Mouse (Mus musculus): ENCODE data around the gene Emc8. TPM values are rescaled to one million over a fixed set of nuclear protein-coding genes. Genes with fewer than 3 reads are reported as not detected.

Gene Emc8
- polyA plus RNA-seq, 1 experiment: 122 TPM

DNA sequence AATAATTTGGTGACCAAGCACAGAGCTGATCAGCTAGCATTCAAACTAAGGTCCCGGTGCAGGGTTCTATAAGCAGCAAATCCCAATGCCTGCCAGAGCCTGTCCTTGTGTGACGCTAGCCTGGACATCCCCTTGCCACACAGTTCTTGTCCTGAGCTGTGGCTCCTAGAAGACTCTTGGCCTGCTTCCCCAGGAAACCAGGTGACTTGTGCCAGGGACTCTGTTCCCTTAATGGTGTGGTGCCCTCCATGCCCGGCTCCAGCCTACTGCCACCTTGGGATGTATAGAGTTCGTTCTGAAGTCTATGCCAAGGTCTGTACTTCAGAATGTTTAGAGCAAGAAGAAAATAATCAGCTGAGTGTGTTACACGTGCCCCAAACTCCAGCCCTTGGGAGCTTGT is 18.2 kb upstream of the Emc8 start:
- Histone ChIP-seq H3K27me3 (ENCODE audit: control insufficient read depth, insufficient read depth, insufficient read length) (peaks cover 41% of the 10 kb centered on the region), H3K4me3 (no peak overlapping the region), H3ac (ENCODE audit: control insufficient read depth, insufficient read length) (no peak overlapping the region), H3K4me2 (ENCODE audit: low read depth) (no peak overlapping the region), H3K79me2 (ENCODE audit: control insufficient read depth, insufficient read depth) (no peaks in the 10 kb centered on the region), H3K36me3 (ENCODE audit: control insufficient read depth, insufficient read depth) (no peaks in the 10 kb centered on the region)
- TF ChIP-seq POLR2A (IDR thresholded peaks at IDR 0.05; ENCODE audit: insufficient read length, low read depth) (no peak), MYOG (IDR thresholded peaks at IDR 0.05; ENCODE audit: control insufficient read depth in 1 of 3, insufficient read depth in 1 of 3, insufficient read length in 2 of 3, low read depth in 2 of 3) (no peak), E2F4 (IDR thresholded peaks at IDR 0.05; ENCODE audit: insufficient read depth) (no peak), MYOD1 (IDR thresholded peaks at IDR 0.05; ENCODE audit: control insufficient read depth in 1 of 3, insufficient read length in 2 of 3, low read depth in 2 of 3) (no peak), MAX (IDR thresholded peaks at IDR 0.05; ENCODE audit: low read depth) (no peak), USF1 (IDR thresholded peaks at IDR 0.05; ENCODE audit: low read depth) (no peak), POLR2AphosphoS2 (IDR thresholded peaks at IDR 0.05; ENCODE audit: insufficient read length, low read depth) (no peak), REST (IDR thresholded peaks at IDR 0.05; ENCODE audit: insufficient read depth, insufficient read length) (no peak), TCF12 (IDR thresholded peaks at IDR 0.05; ENCODE audit: insufficient read depth, poor library complexity, severe bottlenecking) (no peak), TCF3 (IDR thresholded peaks at IDR 0.05; ENCODE audit: insufficient read length, low read depth) (no peak), CEBPB (IDR thresholded peaks at IDR 0.05; ENCODE audit: insufficient read depth, poor library complexity, severe bottlenecking) (no peak), SRF (IDR thresholded peaks at IDR 0.05; ENCODE audit: control insufficient read depth, insufficient read length, low read depth) (no peak)

DNA sequence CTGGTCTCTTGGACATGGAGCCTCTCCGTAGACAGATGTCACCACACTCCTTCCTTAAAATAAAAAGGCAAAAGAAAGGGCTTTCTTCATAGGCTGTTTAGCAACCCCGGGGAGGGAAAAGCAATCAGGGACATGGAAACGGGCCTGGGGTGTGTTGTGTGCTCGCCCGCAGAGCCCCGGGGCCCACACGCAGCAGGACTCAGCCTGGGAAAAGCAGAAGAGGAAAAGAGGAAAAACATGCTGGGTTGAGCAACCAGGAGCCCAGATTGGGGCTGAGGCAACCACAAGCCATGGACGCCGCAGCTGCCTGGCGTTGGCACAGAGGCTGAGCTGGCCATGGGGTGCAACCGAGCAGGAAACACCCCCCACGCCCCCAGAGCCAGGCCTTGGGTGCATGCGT is 17.7 kb upstream of the Emc8 start:
- H3ac ChIP-seq (ENCODE audit: control insufficient read depth, insufficient read length): no peak overlapping the region
- no peak overlapping the region for H3K4me2 ChIP-seq (ENCODE audit: low read depth)
- H3K36me3 ChIP-seq (ENCODE audit: control insufficient read depth, insufficient read depth): no peaks in the 10 kb centered on the region
- TF ChIP-seq MAX (IDR thresholded peaks at IDR 0.05; ENCODE audit: low read depth): no peak
- TF ChIP-seq E2F4 (IDR thresholded peaks at IDR 0.05; ENCODE audit: insufficient read depth): no peak
- TF ChIP-seq USF1 (IDR thresholded peaks at IDR 0.05; ENCODE audit: low read depth): no peak
- no peak for TF ChIP-seq POLR2A (IDR thresholded peaks at IDR 0.05; ENCODE audit: insufficient read length, low read depth)
- TF ChIP-seq SRF (IDR thresholded peaks at IDR 0.05; ENCODE audit: control insufficient read depth, insufficient read length, low read depth): no peak
- TF ChIP-seq MYOG (IDR thresholded peaks at IDR 0.05; ENCODE audit: control insufficient read depth in 1 of 3, insufficient read depth in 1 of 3, insufficient read length in 2 of 3, low read depth in 2 of 3): peak in 1 of 3 experiments; percentile 38
- no peak overlapping the region for H3K4me3 ChIP-seq
- H3K27me3 ChIP-seq (ENCODE audit: control insufficient read depth, insufficient read depth, insufficient read length): peaks cover 41% of the 10 kb centered on the region
- H3K79me2 ChIP-seq (ENCODE audit: control insufficient read depth, insufficient read depth): no peaks in the 10 kb centered on the region

DNA sequence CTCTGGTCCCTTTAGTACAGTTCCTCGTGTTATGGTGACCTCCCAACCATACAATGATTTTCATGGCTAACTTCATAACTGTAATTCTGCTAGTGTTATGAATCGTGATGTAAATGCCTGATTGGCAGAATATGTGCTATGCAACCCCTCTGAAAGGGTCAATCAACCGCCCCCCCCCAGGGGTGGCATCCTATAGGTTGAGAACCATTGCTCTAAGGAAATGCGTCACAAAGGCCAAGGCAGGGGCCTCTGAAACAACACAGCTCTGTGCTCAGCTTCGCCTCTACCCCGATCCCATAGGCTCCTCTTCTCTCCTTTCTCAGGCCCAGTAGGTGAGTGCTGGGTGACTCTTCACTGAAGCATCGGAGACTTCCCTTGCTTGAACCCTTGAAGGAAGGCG is 17.2 kb upstream of the Emc8 start:
- H3ac ChIP-seq (ENCODE audit: control insufficient read depth, insufficient read length): no peak overlapping the region
- TF ChIP-seq USF1 (IDR thresholded peaks at IDR 0.05; ENCODE audit: low read depth) (no peak), CEBPB (IDR thresholded peaks at IDR 0.05; ENCODE audit: insufficient read depth, poor library complexity, severe bottlenecking) (no peak), POLR2AphosphoS2 (IDR thresholded peaks at IDR 0.05; ENCODE audit: insufficient read length, low read depth) (no peak), SRF (IDR thresholded peaks at IDR 0.05; ENCODE audit: control insufficient read depth, insufficient read length, low read depth) (no peak), MYOG (IDR thresholded peaks at IDR 0.05; ENCODE audit: control insufficient read depth in 1 of 3, insufficient read depth in 1 of 3, insufficient read length in 2 of 3, low read depth in 2 of 3) (no peak), POLR2A (IDR thresholded peaks at IDR 0.05; ENCODE audit: insufficient read length, low read depth) (no peak), MAX (IDR thresholded peaks at IDR 0.05; ENCODE audit: low read depth) (no peak), TCF12 (IDR thresholded peaks at IDR 0.05; ENCODE audit: insufficient read depth, poor library complexity, severe bottlenecking) (no peak), REST (IDR thresholded peaks at IDR 0.05; ENCODE audit: insufficient read depth, insufficient read length) (no peak), TCF3 (IDR thresholded peaks at IDR 0.05; ENCODE audit: insufficient read length, low read depth) (no peak), E2F4 (IDR thresholded peaks at IDR 0.05; ENCODE audit: insufficient read depth) (no peak), MYOD1 (IDR thresholded peaks at IDR 0.05; ENCODE audit: control insufficient read depth in 1 of 3, insufficient read length in 2 of 3, low read depth in 2 of 3) (no peak)
- peaks cover 40% of the 10 kb centered on the region for H3K27me3 ChIP-seq (ENCODE audit: control insufficient read depth, insufficient read depth, insufficient read length)
- H3K79me2 ChIP-seq (ENCODE audit: control insufficient read depth, insufficient read depth): no peaks in the 10 kb centered on the region
- no peak overlapping the region for H3K4me3 ChIP-seq
- H3K36me3 ChIP-seq (ENCODE audit: control insufficient read depth, insufficient read depth): no peaks in the 10 kb centered on the region
- H3K4me2 ChIP-seq (ENCODE audit: low read depth): no peak overlapping the region

DNA sequence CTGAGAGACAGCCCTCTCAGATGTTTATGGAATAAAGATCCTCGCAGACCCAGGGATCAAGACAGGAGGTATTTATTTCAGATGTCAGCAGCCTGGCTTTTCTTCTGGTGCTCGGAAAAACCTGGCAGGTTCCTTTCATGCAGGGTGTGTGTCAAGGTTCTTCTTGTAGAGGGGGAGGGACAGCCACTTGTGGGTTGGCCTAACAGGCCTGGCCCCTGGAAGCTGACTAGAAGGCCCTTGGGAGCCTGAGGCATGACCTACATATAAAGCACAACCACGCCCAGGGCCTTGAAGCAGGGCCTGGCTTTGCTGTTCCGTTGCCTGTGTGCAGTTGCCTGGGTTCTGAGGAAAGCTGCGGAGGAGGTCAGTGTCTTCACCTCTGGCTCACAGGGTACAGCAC is 16.7 kb upstream of the Emc8 start:
- Histone ChIP-seq H3ac (ENCODE audit: control insufficient read depth, insufficient read length) (no peak overlapping the region), H3K4me2 (ENCODE audit: low read depth) (no peak overlapping the region), H3K27me3 (ENCODE audit: control insufficient read depth, insufficient read depth, insufficient read length) (peaks cover 36% of the 10 kb centered on the region), H3K36me3 (ENCODE audit: control insufficient read depth, insufficient read depth) (no peaks in the 10 kb centered on the region), H3K79me2 (ENCODE audit: control insufficient read depth, insufficient read depth) (no peaks in the 10 kb centered on the region), H3K4me3 (no peak overlapping the region)
- no peak for TF ChIP-seq POLR2AphosphoS2 (IDR thresholded peaks at IDR 0.05; ENCODE audit: insufficient read length, low read depth)
- no peak for TF ChIP-seq USF1 (IDR thresholded peaks at IDR 0.05; ENCODE audit: low read depth)
- TF ChIP-seq REST (IDR thresholded peaks at IDR 0.05; ENCODE audit: insufficient read depth, insufficient read length): no peak
- no peak for TF ChIP-seq SRF (IDR thresholded peaks at IDR 0.05; ENCODE audit: control insufficient read depth, insufficient read length, low read depth)
- TF ChIP-seq TCF3 (IDR thresholded peaks at IDR 0.05; ENCODE audit: insufficient read length, low read depth): no peak
- TF ChIP-seq E2F4 (IDR thresholded peaks at IDR 0.05; ENCODE audit: insufficient read depth): no peak
- no peak for TF ChIP-seq MYOD1 (IDR thresholded peaks at IDR 0.05; ENCODE audit: control insufficient read depth in 1 of 3, insufficient read length in 2 of 3, low read depth in 2 of 3)
- no peak for TF ChIP-seq CEBPB (IDR thresholded peaks at IDR 0.05; ENCODE audit: insufficient read depth, poor library complexity, severe bottlenecking)
- TF ChIP-seq MYOG (IDR thresholded peaks at IDR 0.05; ENCODE audit: control insufficient read depth in 1 of 3, insufficient read depth in 1 of 3, insufficient read length in 2 of 3, low read depth in 2 of 3): no peak
- TF ChIP-seq TCF12 (IDR thresholded peaks at IDR 0.05; ENCODE audit: insufficient read depth, poor library complexity, severe bottlenecking): no peak
- no peak for TF ChIP-seq MAX (IDR thresholded peaks at IDR 0.05; ENCODE audit: low read depth)
- no peak for TF ChIP-seq POLR2A (IDR thresholded peaks at IDR 0.05; ENCODE audit: insufficient read length, low read depth)

DNA sequence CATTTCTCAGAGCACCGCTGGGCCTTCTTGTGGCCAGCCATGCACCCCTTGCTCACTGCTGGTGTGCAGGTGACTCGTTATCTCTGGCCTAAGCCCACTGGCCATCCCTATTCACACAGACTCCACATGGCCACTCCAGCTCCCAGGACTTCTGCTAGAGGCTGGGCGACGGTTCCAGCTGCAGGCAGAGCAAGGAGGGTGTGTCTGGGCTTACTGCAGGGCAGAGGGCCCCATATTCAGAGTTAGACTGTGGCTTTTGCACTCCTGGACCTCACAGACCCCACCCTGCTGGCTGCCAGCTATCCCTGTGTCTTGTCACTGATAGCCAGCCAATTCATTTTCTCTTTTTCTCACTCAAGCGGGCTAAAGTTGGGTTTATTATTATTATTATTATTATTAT is 15.7 kb upstream of the Emc8 start:
- H3ac ChIP-seq (ENCODE audit: control insufficient read depth, insufficient read length): no peak overlapping the region
- no peaks in the 10 kb centered on the region for H3K79me2 ChIP-seq (ENCODE audit: control insufficient read depth, insufficient read depth)
- no peak for TF ChIP-seq MYOD1 (IDR thresholded peaks at IDR 0.05; ENCODE audit: control insufficient read depth in 1 of 3, insufficient read length in 2 of 3, low read depth in 2 of 3)
- no peak for TF ChIP-seq MYOG (IDR thresholded peaks at IDR 0.05; ENCODE audit: control insufficient read depth in 1 of 3, insufficient read depth in 1 of 3, insufficient read length in 2 of 3, low read depth in 2 of 3)
- TF ChIP-seq MAX (IDR thresholded peaks at IDR 0.05; ENCODE audit: low read depth): no peak
- no peak for TF ChIP-seq E2F4 (IDR thresholded peaks at IDR 0.05; ENCODE audit: insufficient read depth)
- TF ChIP-seq SRF (IDR thresholded peaks at IDR 0.05; ENCODE audit: control insufficient read depth, insufficient read length, low read depth): no peak
- no peak for TF ChIP-seq POLR2A (IDR thresholded peaks at IDR 0.05; ENCODE audit: insufficient read length, low read depth)
- no peak for TF ChIP-seq REST (IDR thresholded peaks at IDR 0.05; ENCODE audit: insufficient read depth, insufficient read length)
- TF ChIP-seq USF1 (IDR thresholded peaks at IDR 0.05; ENCODE audit: low read depth): no peak
- no peak for TF ChIP-seq TCF12 (IDR thresholded peaks at IDR 0.05; ENCODE audit: insufficient read depth, poor library complexity, severe bottlenecking)
- no peak for TF ChIP-seq CEBPB (IDR thresholded peaks at IDR 0.05; ENCODE audit: insufficient read depth, poor library complexity, severe bottlenecking)
- TF ChIP-seq POLR2AphosphoS2 (IDR thresholded peaks at IDR 0.05; ENCODE audit: insufficient read length, low read depth): no peak
- no peak for TF ChIP-seq TCF3 (IDR thresholded peaks at IDR 0.05; ENCODE audit: insufficient read length, low read depth)

More for the DNA sequence above, 15.7 kb upstream of the Emc8 start:
- Histone ChIP-seq H3K4me2 (ENCODE audit: low read depth) (no peak overlapping the region), H3K36me3 (ENCODE audit: control insufficient read depth, insufficient read depth) (no peaks in the 10 kb centered on the region), H3K4me3 (no peak overlapping the region), H3K27me3 (ENCODE audit: control insufficient read depth, insufficient read depth, insufficient read length) (peaks cover 29% of the 10 kb centered on the region)
